Mouse (Mus musculus) adrenal gland, adult 10 weeks (tissue): ENCODE measurements around the gene Mgat4d. TPM values are rescaled to one million over a fixed set of nuclear protein-coding genes. Genes with fewer than 3 reads are reported as not detected.

Source experiments
- polyA plus RNA-seq: library from polyadenylated mRNA; stranded (reverse); fragments of 350-450 nt; fragmentation: Illumina TruSeq; extraction: RNeasy Lipid Tissue Mini Kit (QIAGEN cat#74804); gene quantifications from one replicate; pipeline ENCODE4 v1.2.3, GENCODE M21; 2014; ENCODE audit warnings: low read depth, low replicate concordance

The Mgat4d gene
- not detected for polyA plus RNA-seq

DNA sequence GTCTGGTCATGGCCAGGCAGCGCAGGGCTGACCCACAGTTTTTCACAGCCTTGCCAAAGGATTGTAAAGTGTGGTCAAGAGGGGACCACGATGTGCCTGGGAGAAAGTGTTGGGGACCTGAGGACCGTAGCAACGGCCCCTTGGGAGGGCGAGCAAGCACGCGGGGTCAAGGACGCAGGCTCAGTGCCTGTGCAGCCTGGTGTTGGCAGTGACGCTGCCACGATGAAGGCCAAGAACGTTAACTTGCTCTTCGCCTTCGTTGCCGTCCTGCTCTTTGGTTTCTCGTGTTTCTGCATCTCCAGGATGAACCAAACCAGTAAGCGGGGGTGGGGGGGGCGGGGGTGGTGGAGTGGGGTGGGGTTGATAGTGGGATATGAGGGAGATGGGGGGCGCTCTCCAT is at the start of gene Mgat4d:
Mgat4d (plus strand) TSS at position 209 of the 400 bp plus-strand sequence.

DNA sequence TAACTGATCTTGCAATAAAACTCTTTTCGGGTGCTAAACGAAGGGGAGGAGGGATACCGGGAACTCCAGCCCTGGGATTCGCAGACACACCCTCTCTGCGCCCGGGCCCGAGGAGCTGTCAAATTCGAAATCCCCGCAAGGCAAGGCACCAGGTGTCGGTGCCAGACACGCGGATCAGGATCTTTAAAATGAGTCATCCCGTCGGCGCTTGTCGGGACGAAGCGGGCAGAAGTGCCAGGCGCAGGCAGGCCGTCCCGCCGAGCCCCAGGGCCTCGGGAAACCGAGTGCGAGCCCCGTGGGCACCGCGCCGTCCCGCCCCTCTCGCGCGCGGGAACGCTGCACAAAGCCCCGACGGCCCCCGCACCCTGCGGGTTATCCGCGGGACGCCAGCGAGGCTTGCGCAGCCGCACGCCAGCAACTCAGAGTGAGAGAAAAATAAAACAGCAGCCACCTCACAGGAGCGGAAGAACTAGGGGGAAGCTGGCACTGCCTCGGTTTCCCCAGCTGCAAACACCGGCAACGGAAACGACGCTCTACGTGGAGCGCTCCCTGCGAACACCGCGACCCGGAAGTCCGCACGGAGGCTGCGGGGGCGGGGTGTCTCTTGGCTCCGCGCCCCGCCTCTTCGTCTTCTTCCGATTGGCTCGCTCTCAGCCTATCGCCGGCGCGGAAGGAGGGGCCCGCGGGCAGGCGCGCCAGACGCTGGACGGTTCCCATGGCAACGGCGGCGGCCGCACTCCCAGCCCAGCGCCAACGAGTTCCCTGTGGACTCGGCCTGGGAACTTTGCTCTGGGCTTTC is 16.2 kb upstream of the Mgat4d start, which contains the start of gene Elmod2:
Elmod2 (minus strand) TSS at position 588 of the 799 bp plus-strand sequence.

DNA sequence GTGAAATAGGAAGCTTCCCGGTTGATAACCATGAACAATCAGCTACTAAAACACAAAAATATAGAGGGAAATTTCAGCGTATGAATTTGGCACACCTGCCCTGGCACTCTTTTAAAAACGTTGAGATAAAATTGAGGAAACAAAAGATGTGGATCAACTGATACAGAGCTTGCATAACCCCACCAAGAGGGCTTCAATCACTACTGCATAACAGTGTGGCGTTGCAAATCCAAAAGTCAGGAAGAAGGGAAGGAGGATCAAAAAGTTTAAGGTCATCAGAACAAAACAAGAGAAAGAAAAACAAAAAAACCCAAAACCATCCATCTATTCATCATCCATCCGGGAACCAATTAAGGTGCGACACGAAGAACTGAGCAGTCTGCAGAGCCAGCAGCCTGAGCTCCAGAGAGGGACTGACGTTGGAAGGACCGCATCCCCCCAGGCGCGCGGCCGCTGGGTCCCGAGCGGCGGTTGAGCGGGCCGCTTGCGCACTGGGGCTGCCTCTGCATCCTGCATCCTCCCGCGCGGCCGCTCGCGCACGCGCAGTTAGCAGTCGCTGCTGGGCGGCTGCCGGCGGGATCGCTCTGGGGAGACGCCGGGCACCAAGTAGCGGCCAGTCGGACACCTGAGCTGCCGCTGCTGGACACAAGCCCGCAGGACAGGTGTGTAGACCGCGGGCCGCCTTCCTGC is 41.2 kb downstream of the Mgat4d start, which contains the start of gene Clgn:
Clgn (plus strand) TSS at position 552 of the 690 bp plus-strand sequence.

Other genes starting within 250 kb of the Mgat4d start
- 8.6 TPM for gene Tbc1d9, start 183.1 kb upstream of the Mgat4d start, polyA plus RNA-seq
- gene Gm10645, start 182.3 kb upstream of the Mgat4d start, polyA plus RNA-seq, result not detected
- 400 TPM for gene Ucp1, start 58.1 kb upstream of the Mgat4d start, polyA plus RNA-seq
- 52.7 TPM for gene Elmod2, start 16.0 kb upstream of the Mgat4d start, polyA plus RNA-seq
- gene Clgn, start 41.4 kb downstream of the Mgat4d start, polyA plus RNA-seq, result 0.17 TPM
- 441 TPM for gene Scoc, start 109.9 kb downstream of the Mgat4d start, polyA plus RNA-seq
- gene Olfr370, start 187.3 kb downstream of the Mgat4d start, polyA plus RNA-seq, result not detected
- 0.35 TPM for gene Ndufb7, start 218.2 kb downstream of the Mgat4d start, polyA plus RNA-seq